Mouse (Mus musculus) bone marrow, adult 2 months (tissue): ENCODE measurements around the gene Ctsa. TPM values are rescaled to one million over a fixed set of nuclear protein-coding genes. Genes with fewer than 3 reads are reported as not detected.

Source experiments
- H3K27ac ChIP-seq: fragments of 200-500 bp; 2 replicates; pipeline ENCODE4 v1.5.1; 2012; ENCODE audit warnings: low read depth, mild to moderate bottlenecking, control low read depth, inconsistent platforms, low read length; ENCODE audit not compliant: control insufficient read depth, poor library complexity, insufficient read depth
- H3K4me1 ChIP-seq: fragments of 200-500 bp; 2 replicates; pipeline ENCODE4 v1.6.1; 2011; ENCODE audit warnings: low read length; ENCODE audit not compliant: control insufficient read depth, insufficient read depth
- H3K4me3 ChIP-seq: fragments of 200-500 bp; replicated peaks from 2 replicates; pipeline ENCODE3; 2011; ENCODE audit warnings: mild to moderate bottlenecking, low read depth, low read length, control low read depth; ENCODE audit not compliant: control insufficient read depth
- CTCF ChIP-seq: fragments of 200-500 bp; IDR thresholded peaks from 2 replicates; pipeline ENCODE4 v1.5.1; 2011; ENCODE audit warnings: low read length, control low read depth; ENCODE audit not compliant: control insufficient read depth, insufficient read depth
- POLR2A ChIP-seq: fragments of 200-500 bp; IDR thresholded peaks from 2 replicates; pipeline ENCODE4 v1.6.1; 2011; ENCODE audit warnings: low read depth, mild to moderate bottlenecking, control low read depth, low read length, borderline replicate concordance; ENCODE audit not compliant: control insufficient read depth
- WGBS: fragments of 180-500 bp; shearing (Covaris S2); methylation state at CpG from one replicate; pipeline ENCODE4 v1.1.7; 2018; 5-methylcytosine and 5-hydroxymethylcytosine counted together
- polyA plus RNA-seq: library from polyadenylated mRNA; stranded (reverse); fragments of >200 nt; gene quantifications from 2 replicates; pipeline ENCODE4 v1.2.4, GENCODE M21; 2011; ENCODE audit warnings: low replicate concordance; ENCODE audit not compliant: missing spikeins, insufficient read depth, insufficient read length

The Ctsa gene
- polyA plus RNA-seq, 1 experiment, result 109 TPM

DNA sequence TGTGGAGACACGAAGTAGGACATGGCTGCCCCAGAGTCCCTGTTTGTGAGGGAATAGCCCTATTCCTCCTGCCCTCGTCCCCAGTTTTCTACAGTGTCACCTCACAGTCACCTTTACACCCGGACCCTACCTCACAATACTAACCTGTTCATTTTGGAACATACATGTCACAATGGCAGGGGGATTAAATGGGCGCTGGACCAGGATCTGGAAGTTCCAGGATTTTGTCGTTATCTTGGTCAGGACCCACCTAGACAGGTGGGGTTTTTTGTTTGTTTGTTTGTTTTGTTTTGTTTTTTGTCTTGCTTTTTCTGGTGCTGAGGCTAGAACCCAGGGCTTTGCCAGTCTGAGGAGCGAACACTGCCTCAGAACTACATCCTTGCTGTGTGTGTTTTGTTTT is 4.2 kb upstream of the Ctsa start, which contains the start of gene Spata25:
Gene Spata25 (minus strand): TSS at position 101 of the 400 bp plus-strand sequence.
- WGBS, result 82% methylated on average over 6 of the region's 6 CpGs
- TF ChIP-seq POLR2A (no peak), CTCF (no peak)
- Histone ChIP-seq H3K4me1 (no peaks in the 10 kb centered on the region), H3K4me3 (no peak within 1 kb of the TSS), H3K27ac (peak within 1 kb of the TSS; percentile 37; the same call in 1 of the 2 replicates)

GRCm38 (mm10) chr2:164829090-164829489 is 3.6 kb upstream of the Ctsa start:
- H3K4me1 ChIP-seq, result no peaks in the 10 kb centered on the region
- no peak overlapping the region for H3K4me3 ChIP-seq

DNA sequence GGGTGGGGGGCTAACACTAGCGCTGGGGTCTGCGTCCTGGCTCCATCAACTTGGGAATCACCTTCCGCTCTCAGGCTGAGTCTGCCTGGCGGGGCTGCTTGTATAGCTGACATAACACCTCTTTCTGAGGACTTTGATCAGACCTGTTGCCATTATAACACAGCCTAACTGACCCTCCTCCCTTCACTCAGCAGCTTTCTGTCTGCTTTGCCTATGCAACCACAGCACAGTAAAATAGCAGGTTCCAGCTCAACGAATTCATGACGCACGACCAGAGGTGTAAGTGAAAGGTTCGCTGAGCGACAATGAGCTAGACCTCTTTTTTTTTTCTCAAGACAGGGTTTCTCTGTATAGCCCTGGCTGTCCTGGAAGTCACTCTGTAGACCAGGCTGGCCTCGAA is 1.6 kb upstream of the Ctsa start:
- TF ChIP-seq POLR2A, result no peak
- TF ChIP-seq CTCF, result no peak
- 88% methylated on average over 10 of the region's 10 CpGs for WGBS
- no peak overlapping the region for H3K27ac ChIP-seq
- H3K4me1 ChIP-seq, result no peaks in the 10 kb centered on the region; the same call in 1 of the 2 replicates
- H3K4me3 ChIP-seq, result no peak overlapping the region

More at GRCm38 (mm10) chr2:164829090-164829489, 3.6 kb upstream of the Ctsa start:
- TF ChIP-seq CTCF, result no peak
- TF ChIP-seq POLR2A, result no peak
- H3K27ac ChIP-seq, result no peak overlapping the region
- 88% methylated on average over 1 of the region's 1 CpGs for WGBS

- Histone ChIP-seq H3K27ac (no peak overlapping the region), H3K4me1 (no peaks in the 10 kb centered on the region; the same call in 1 of the 2 replicates), H3K4me3 (no peak overlapping the region)
- WGBS, result 57% methylated on average over 16 of the region's 16 CpGs
- TF ChIP-seq CTCF (no peak), POLR2A (no peak)
Observed at GRCm38 (mm10) chr2:164832032-164832747, 483 bp upstream of the Ctsa start.

- H3K4me3 ChIP-seq, result peak within 1 kb of the TSS; percentile 76
- peak within 1 kb of the TSS; percentile 65 for H3K27ac ChIP-seq
- WGBS, result under 1% methylated on average over 31 of the region's 31 CpGs
- TF ChIP-seq POLR2A (peak; percentile 72; the same call in 1 of the 2 replicates), CTCF (no peak)
- H3K4me1 ChIP-seq, result no peaks in the 10 kb centered on the region; the same call in 1 of the 2 replicates
Observed at GRCm38 (mm10) chr2:164833314-164833959, 764 bp downstream of the Ctsa start, which contains the start of gene Neurl2. TSS of gene Neurl2 (minus strand) at chr2:164833456.

- Histone ChIP-seq H3K4me1 (no peaks in the 10 kb centered on the region; the same call in 1 of the 2 replicates), H3K27ac (no peak overlapping the region), H3K4me3 (peak overlapping the region; percentile 76)
- 43% methylated on average over 8 of the region's 8 CpGs for WGBS
- TF ChIP-seq POLR2A (no peak), CTCF (no peak)
Observed at GRCm38 (mm10) chr2:164834531-164834930, 1.9 kb downstream of the Ctsa start.

- TF ChIP-seq POLR2A (no peak), CTCF (no peak)
- WGBS, result 93% methylated on average over 4 of the region's 4 CpGs
- Histone ChIP-seq H3K27ac (no peak overlapping the region), H3K4me1 (no peaks in the 10 kb centered on the region; the same call in 1 of the 2 replicates), H3K4me3 (no peak overlapping the region)
Observed at GRCm38 (mm10) chr2:164835164-164835563, 2.5 kb downstream of the Ctsa start.

GRCm38 (mm10) chr2:164845782-164846181 is 13.1 kb downstream of the Ctsa start:
- H3K4me1 ChIP-seq, result no peaks in the 10 kb centered on the region; the same call in none of the 2 replicates
- 44% methylated on average over 3 of the region's 3 CpGs for WGBS
- no peak overlapping the region for H3K4me3 ChIP-seq
- TF ChIP-seq CTCF (peak; percentile 36; the same call in 1 of the 2 replicates), POLR2A (no peak)
- no peak overlapping the region for H3K27ac ChIP-seq
